Mouse (Mus musculus) CD4-positive helper T cell, adult 2 months (primary cell): ENCODE results near the gene Lrrc8a.
A peak's percentile ranks its signal among the peaks of the same experiment; 100 is the strongest.

Experiments used
- DNase-seq: peaks from one replicate; pipeline ENCODE4 v3.0.0-alpha.2; 2012; ENCODE audit warnings: low read depth, missing footprints, low spot score

Lrrc8a gene

GRCm38 (mm10) chr2:30261921-30262839 lies 24.7 kb downstream of the Lrrc8a start:
- DNase-seq: no peak

- DNase-seq: no peak
Measured at GRCm38 (mm10) chr2:30262840-30263441, 25.4 kb downstream of the Lrrc8a start.

- DNase-seq: no peak
Measured at GRCm38 (mm10) chr2:30263811-30264210, 26.3 kb downstream of the Lrrc8a start.

GRCm38 (mm10) chr2:30264671-30265519 lies 27.4 kb downstream of the Lrrc8a start:
- no peak for DNase-seq

GRCm38 (mm10) chr2:30265767-30266253 lies 28.3 kb downstream of the Lrrc8a start, which contains the start of gene Phyhd1:
TSS of gene Phyhd1 (plus strand) at chr2:30266203.
- DNase-seq: no peak

- no peak for DNase-seq
Measured at GRCm38 (mm10) chr2:30266392-30266941, 29.0 kb downstream of the Lrrc8a start.

- no peak for DNase-seq
Measured at GRCm38 (mm10) chr2:30267466-30267865, 30.0 kb downstream of the Lrrc8a start.

- no peak for DNase-seq
Measured at GRCm38 (mm10) chr2:30268371-30268770, 30.9 kb downstream of the Lrrc8a start.

- no peak for DNase-seq
Measured at GRCm38 (mm10) chr2:30269241-30269990, 31.9 kb downstream of the Lrrc8a start.

- peak; percentile 78 for DNase-seq
Measured at GRCm38 (mm10) chr2:30270134-30270533, 32.6 kb downstream of the Lrrc8a start.

GRCm38 (mm10) chr2:30280743-30281142 lies 43.2 kb downstream of the Lrrc8a start, which contains the start of gene Gm28038:
TSS of gene Gm28038 (plus strand) at chr2:30281043.
- no peak for DNase-seq

- DNase-seq: no peak
Measured at GRCm38 (mm10) chr2:30281651-30282050, 44.1 kb downstream of the Lrrc8a start.

GRCm38 (mm10) chr2:30283193-30283592 lies 45.7 kb downstream of the Lrrc8a start:
- no peak for DNase-seq

GRCm38 (mm10) chr2:30285004-30285403 lies 47.5 kb downstream of the Lrrc8a start:
- DNase-seq: no peak

GRCm38 (mm10) chr2:30285416-30286181 lies 48.1 kb downstream of the Lrrc8a start:
- no peak for DNase-seq

- peak; percentile 96 for DNase-seq
Measured at GRCm38 (mm10) chr2:30286192-30287026, 48.9 kb downstream of the Lrrc8a start, which contains the start of the genes Dolk and Nup188. TSS of gene Dolk (minus strand) at chr2:30286334. TSS of gene Nup188 (plus strand) at chr2:30286397.

GRCm38 (mm10) chr2:30287027-30287373 lies 49.5 kb downstream of the Lrrc8a start:
- DNase-seq: peak; percentile 52

GRCm38 (mm10) chr2:30299525-30299924 lies 62.0 kb downstream of the Lrrc8a start:
- no peak for DNase-seq

- DNase-seq: no peak
Measured at GRCm38 (mm10) chr2:30299966-30300365, 62.5 kb downstream of the Lrrc8a start.
